ENCODE assay signal across 8 mouse cellular contexts in genomic region chr16:13867910-13868514, GRCm38 (mm10). TPM values are rescaled to one million over a fixed set of nuclear protein-coding genes. Genes with fewer than 3 reads are reported as not detected.
DNase-seq lines count a peak whose midpoint lies in the region; ATAC-seq and TF ChIP-seq lines count a peak whose summit lies in the region.

No protein-coding gene starts in this region.

- H3K36me3 ChIP-seq in embryonic facial prominence, embryonic 11.5 days (replicated peaks; ENCODE audit: control insufficient read depth, insufficient read depth, low read depth, low read length): no peaks in the 10 kb centered on the region
- peaks cover 5% of the 10 kb centered on the region; the same call in 1 of the 2 replicates for H3K36me3 ChIP-seq in hindbrain, postnatal 0 days (ENCODE audit: insufficient read depth, low read length)

- no peak for TF ChIP-seq CTCF in hindbrain, postnatal 0 days (IDR thresholded peaks at IDR 0.05; ENCODE audit: low read depth)

- WGBS in embryonic facial prominence, embryonic 11.5 days: 5% methylated on average over 42 of the region's 42 CpGs
- WGBS in hindbrain, postnatal 0 days: 11% methylated on average over 41 of the region's 42 CpGs

- H3K9ac ChIP-seq in embryonic facial prominence, embryonic 11.5 days (replicated peaks; ENCODE audit: low read length): peak overlapping the region; percentile 51
- peak overlapping the region; percentile 35; the same call in 1 of the 2 replicates for H3K9ac ChIP-seq in hindbrain, postnatal 0 days (replicated peaks; ENCODE audit: low read length)

- H3K4me3 ChIP-seq in embryonic facial prominence, embryonic 11.5 days (ENCODE audit: low read depth, low read length): peak overlapping the region; percentile 30
- peak overlapping the region; percentile 20 for H3K4me3 ChIP-seq in hindbrain, postnatal 0 days (ENCODE audit: low read length)

- DNase-seq in kidney, postnatal 10 days: peak; percentile 7
- DNase-seq in kidney, adult 9 months: no peak
- peak; percentile 9 to 22 for DNase-seq in adrenal gland, adult 18-20 months (ENCODE audit: low spot score in 2 of 2)
- peak; percentile 15 for DNase-seq in embryonic facial prominence, embryonic 11.5 days (ENCODE audit: low spot score)
- peak; percentile 25 for DNase-seq in hindbrain, postnatal 0 days (ENCODE audit: low spot score)
- peak; percentile 44 for DNase-seq in neural tube, embryonic 10.5 days (ENCODE audit: extremely low spot score, low spot score)
- no peak for DNase-seq in lung, adult 18-20 months
- DNase-seq in cerebellum, adult 11-12 months: no peak

- peak; percentile 56; the same call in 1 of the 2 replicates for ATAC-seq in embryonic facial prominence, embryonic 11.5 days (replicated peaks; ENCODE audit: insufficient number of reproducible peaks, low FRiP score, low TSS enrichment, low read depth)
- ATAC-seq in hindbrain, postnatal 0 days: peak; percentile 84

- no peaks in the 10 kb centered on the region for H3K4me1 ChIP-seq in embryonic facial prominence, embryonic 11.5 days (ENCODE audit: control insufficient read depth, insufficient read depth, low read length)
- H3K4me1 ChIP-seq in hindbrain, postnatal 0 days (ENCODE audit: insufficient read depth, low read length): no peaks in the 10 kb centered on the region

- H3K27me3 ChIP-seq in embryonic facial prominence, embryonic 11.5 days (ENCODE audit: control insufficient read depth, insufficient read depth, low read length): no peaks in the 10 kb centered on the region
- H3K27me3 ChIP-seq in hindbrain, postnatal 0 days (ENCODE audit: insufficient read depth, low read length): no peaks in the 10 kb centered on the region

- no peaks in the 10 kb centered on the region for H3K9me3 ChIP-seq in embryonic facial prominence, embryonic 11.5 days (replicated peaks; ENCODE audit: control insufficient read depth, low read length)
- H3K9me3 ChIP-seq in hindbrain, postnatal 0 days (ENCODE audit: low read length): no peaks in the 10 kb centered on the region

- peak overlapping the region; percentile 44 for H3K4me2 ChIP-seq in embryonic facial prominence, embryonic 11.5 days (ENCODE audit: low read depth, low read length)
- H3K4me2 ChIP-seq in hindbrain, postnatal 0 days (ENCODE audit: low read depth, low read length): peak overlapping the region; percentile 43

- no peak overlapping the region for H3K27ac ChIP-seq in embryonic facial prominence, embryonic 11.5 days (replicated peaks; ENCODE audit: low read depth, low read length)
- peak overlapping the region; percentile 62; the same call in 1 of the 2 replicates for H3K27ac ChIP-seq in hindbrain, postnatal 0 days

RNA-seq across cellular contexts. Expression of gene Pdxdc1, which starts 34.9 kb away (rescaled TPM):
- 10 to 100 TPM; 85.3 to 93.7 TPM for total RNA-seq in adrenal gland, adult 18-20 months (2021)
- 91.2 and 94.9 TPM in 2 replicates for polyA plus RNA-seq in embryonic facial prominence, embryonic 11.5 days (2014; fragmentation: Nextera tagmentation; extraction: Ambion mirVana)
- 75.2 and 89.1 TPM in 2 replicates for total RNA-seq in hindbrain, postnatal 0 days (2014; rRNA removed)
- 58.2 and 64.2 TPM in 2 replicates for polyA plus RNA-seq in hindbrain, postnatal 0 days (2015; fragmentation: Nextera tagmentation; extraction: Ambion mirVana)

RNA-seq across cellular contexts. Expression of gene Mpv17l, which starts 34.9 kb away (rescaled TPM):
- 1 to 10 TPM; 7.0 to 7.1 TPM for total RNA-seq in adrenal gland, adult 18-20 months (2021)
- polyA plus RNA-seq in embryonic facial prominence, embryonic 11.5 days (2014; fragmentation: Nextera tagmentation; extraction: Ambion mirVana): 2.8 and 4.4 TPM in 2 replicates
- total RNA-seq in hindbrain, postnatal 0 days (2014; rRNA removed): 48.6 and 71.1 TPM in 2 replicates
- 46.4 and 48.4 TPM in 2 replicates for polyA plus RNA-seq in hindbrain, postnatal 0 days (2015; fragmentation: Nextera tagmentation; extraction: Ambion mirVana)

RNA-seq across cellular contexts. Expression of gene Ntan1, which starts 49.4 kb away (rescaled TPM):
- total RNA-seq in adrenal gland, adult 18-20 months (2021): 10 to 100 TPM; 48.9 to 76.9 TPM
- 182 and 190 TPM in 2 replicates for polyA plus RNA-seq in embryonic facial prominence, embryonic 11.5 days (2014; fragmentation: Nextera tagmentation; extraction: Ambion mirVana)
- total RNA-seq in hindbrain, postnatal 0 days (2014; rRNA removed): 138 and 171 TPM in 2 replicates
- 234 and 243 TPM in 2 replicates for polyA plus RNA-seq in hindbrain, postnatal 0 days (2015; fragmentation: Nextera tagmentation; extraction: Ambion mirVana)

Comparison
In these comparisons a context has a peak if more than half of its experiments do, and no peak if none do; other contexts are left out.
1. DNase-seq: peak in kidney, postnatal 10 days (single experiment), adrenal gland, adult 18-20 months (2 of 2), embryonic facial prominence, embryonic 11.5 days (single experiment), hindbrain, postnatal 0 days (single experiment) and neural tube, embryonic 10.5 days (single experiment); none in kidney, adult 9 months (single experiment), lung, adult 18-20 months (0 of 2) and cerebellum, adult 11-12 months (single experiment).